Mouse (Mus musculus): Measurements from ENCODE around the gene Clstn1. TPM values are rescaled to one million over a fixed set of nuclear protein-coding genes. Genes with fewer than 3 reads are reported as not detected.

Gene Clstn1
- polyA plus RNA-seq, 1 experiment from 2014 or later: 38.9 TPM

GRCm38 (mm10) chr4:149634157-149634556 lies 47.9 kb downstream of the Clstn1 start:
- Histone ChIP-seq H3K36me3 (peaks cover 69% of the 10 kb centered on the region), H3K27me3 (replicated peaks) (no peaks in the 10 kb centered on the region), H3K4me3 (no peak overlapping the region), H3K9me3 (replicated peaks) (no peaks in the 10 kb centered on the region), H3K4me1 (replicated peaks) (no peaks in the 10 kb centered on the region), H3K27ac (ENCODE audit: poor library complexity, severe bottlenecking) (no peak overlapping the region), H3K4me2 (no peak overlapping the region), H3K9ac (no peak overlapping the region)
- no peak for ATAC-seq (ENCODE audit: insufficient number of reproducible peaks, low FRiP score)
- 88% methylated on average over 1 of the region's 1 CpGs for WGBS

GRCm38 (mm10) chr4:149634966-149635365 lies 48.7 kb downstream of the Clstn1 start:
- 83% methylated on average over 11 of the region's 11 CpGs for whole genome bisulfite sequencing
- Histone ChIP-seq H3K9me3 (replicated peaks) (no peaks in the 10 kb centered on the region), H3K4me1 (replicated peaks) (no peaks in the 10 kb centered on the region), H3K36me3 (peaks cover 67% of the 10 kb centered on the region), H3K27ac (ENCODE audit: poor library complexity, severe bottlenecking) (no peak overlapping the region), H3K4me2 (no peak overlapping the region), H3K9ac (no peak overlapping the region), H3K4me3 (no peak overlapping the region), H3K27me3 (replicated peaks) (no peaks in the 10 kb centered on the region)
- ATAC-seq (ENCODE audit: insufficient number of reproducible peaks, low FRiP score): no peak

GRCm38 (mm10) chr4:149635915-149636415 lies 49.7 kb downstream of the Clstn1 start:
- H3K36me3 ChIP-seq: peaks cover 71% of the 10 kb centered on the region

GRCm38 (mm10) chr4:149637942-149638341 lies 51.7 kb downstream of the Clstn1 start:
- no peak overlapping the region for H3K9ac ChIP-seq
- H3K9me3 ChIP-seq (replicated peaks): no peaks in the 10 kb centered on the region
- no peak for ATAC-seq (ENCODE audit: insufficient number of reproducible peaks, low FRiP score)
- 82% methylated on average over 7 of the region's 7 CpGs for WGBS
- no peak overlapping the region for H3K27ac ChIP-seq (ENCODE audit: poor library complexity, severe bottlenecking)
- no peaks in the 10 kb centered on the region for H3K27me3 ChIP-seq (replicated peaks)
- no peaks in the 10 kb centered on the region for H3K4me1 ChIP-seq (replicated peaks)
- no peak overlapping the region for H3K4me2 ChIP-seq
- peaks cover 75% of the 10 kb centered on the region for H3K36me3 ChIP-seq
- H3K4me3 ChIP-seq: no peak overlapping the region

More at GRCm38 (mm10) chr4:149635915-149636415, 49.7 kb downstream of the Clstn1 start:
- no peaks in the 10 kb centered on the region for H3K4me1 ChIP-seq (replicated peaks)
- 84% methylated on average over 8 of the region's 8 CpGs for WGBS
- no peak for ATAC-seq (ENCODE audit: insufficient number of reproducible peaks, low FRiP score)
- H3K9ac ChIP-seq: no peak overlapping the region
- H3K27me3 ChIP-seq (replicated peaks): no peaks in the 10 kb centered on the region
- H3K9me3 ChIP-seq (replicated peaks): no peaks in the 10 kb centered on the region
- H3K4me3 ChIP-seq: no peak overlapping the region
- no peak overlapping the region for H3K27ac ChIP-seq (ENCODE audit: poor library complexity, severe bottlenecking)
- no peak overlapping the region for H3K4me2 ChIP-seq

GRCm38 (mm10) chr4:149640831-149641230 lies 54.6 kb downstream of the Clstn1 start:
- Histone ChIP-seq H3K36me3 (peaks cover 75% of the 10 kb centered on the region), H3K4me2 (no peak overlapping the region), H3K4me1 (replicated peaks) (no peaks in the 10 kb centered on the region), H3K27me3 (replicated peaks) (no peaks in the 10 kb centered on the region), H3K4me3 (no peak overlapping the region), H3K9ac (no peak overlapping the region), H3K9me3 (replicated peaks) (no peaks in the 10 kb centered on the region), H3K27ac (ENCODE audit: poor library complexity, severe bottlenecking) (no peak overlapping the region)
- 74% methylated on average over 9 of the region's 9 CpGs for WGBS
- no peak for ATAC-seq (ENCODE audit: insufficient number of reproducible peaks, low FRiP score)

GRCm38 (mm10) chr4:149641400-149641799 lies 55.1 kb downstream of the Clstn1 start:
- H3K4me3 ChIP-seq: no peak overlapping the region
- WGBS: 73% methylated on average over 8 of the region's 8 CpGs
- H3K36me3 ChIP-seq: peaks cover 78% of the 10 kb centered on the region
- H3K4me1 ChIP-seq (replicated peaks): no peaks in the 10 kb centered on the region
- no peak overlapping the region for H3K9ac ChIP-seq
- H3K9me3 ChIP-seq (replicated peaks): no peaks in the 10 kb centered on the region
- no peak overlapping the region for H3K4me2 ChIP-seq
- no peak overlapping the region for H3K27ac ChIP-seq (ENCODE audit: poor library complexity, severe bottlenecking)
- no peaks in the 10 kb centered on the region for H3K27me3 ChIP-seq (replicated peaks)
- ATAC-seq (ENCODE audit: insufficient number of reproducible peaks, low FRiP score): no peak

GRCm38 (mm10) chr4:149641956-149642355 lies 55.7 kb downstream of the Clstn1 start:
- Histone ChIP-seq H3K36me3 (peaks cover 79% of the 10 kb centered on the region), H3K9me3 (replicated peaks) (no peaks in the 10 kb centered on the region), H3K4me3 (no peak overlapping the region), H3K4me2 (no peak overlapping the region), H3K27me3 (replicated peaks) (no peaks in the 10 kb centered on the region), H3K9ac (no peak overlapping the region), H3K27ac (ENCODE audit: poor library complexity, severe bottlenecking) (no peak overlapping the region), H3K4me1 (replicated peaks) (no peaks in the 10 kb centered on the region)
- no peak for ATAC-seq (ENCODE audit: insufficient number of reproducible peaks, low FRiP score)
- WGBS: 81% methylated on average over 5 of the region's 5 CpGs

GRCm38 (mm10) chr4:149645761-149646160 lies 59.5 kb downstream of the Clstn1 start:
- Histone ChIP-seq H3K27ac (ENCODE audit: poor library complexity, severe bottlenecking) (no peak overlapping the region), H3K4me2 (no peak overlapping the region), H3K9ac (no peak overlapping the region), H3K9me3 (replicated peaks) (no peaks in the 10 kb centered on the region), H3K36me3 (peaks cover 80% of the 10 kb centered on the region), H3K4me3 (no peak overlapping the region), H3K4me1 (replicated peaks) (0 out of 2 replicates have a peak, but pooled peaks cover 3% of the 10 kb centered on the region), H3K27me3 (replicated peaks) (no peaks in the 10 kb centered on the region)
- 83% methylated on average over 9 of the region's 9 CpGs for WGBS
- ATAC-seq (ENCODE audit: insufficient number of reproducible peaks, low FRiP score): no peak

GRCm38 (mm10) chr4:149648031-149648805 lies 62.0 kb downstream of the Clstn1 start:
- Histone ChIP-seq H3K4me2 (no peak overlapping the region), H3K36me3 (peaks cover 74% of the 10 kb centered on the region), H3K9me3 (replicated peaks) (no peaks in the 10 kb centered on the region), H3K27me3 (replicated peaks) (no peaks in the 10 kb centered on the region), H3K4me3 (no peak overlapping the region), H3K9ac (no peak overlapping the region), H3K4me1 (replicated peaks) (0 out of 2 replicates have a peak, but pooled peaks cover 3% of the 10 kb centered on the region), H3K27ac (ENCODE audit: poor library complexity, severe bottlenecking) (no peak overlapping the region)
- ATAC-seq (ENCODE audit: insufficient number of reproducible peaks, low FRiP score): no peak; the same call in 1 of the 2 replicates
- WGBS: 77% methylated on average over 20 of the region's 20 CpGs

- H3K4me1 ChIP-seq (replicated peaks): 0 out of 2 replicates have a peak, but pooled peaks cover 3% of the 10 kb centered on the region
- peaks cover 71% of the 10 kb centered on the region for H3K36me3 ChIP-seq
- no peak overlapping the region for H3K9ac ChIP-seq
- H3K4me3 ChIP-seq: no peak overlapping the region
- H3K9me3 ChIP-seq (replicated peaks): no peaks in the 10 kb centered on the region
- WGBS: 67% methylated on average over 24 of the region's 24 CpGs
- H3K27me3 ChIP-seq (replicated peaks): no peaks in the 10 kb centered on the region
- H3K4me2 ChIP-seq: no peak overlapping the region
- ATAC-seq (ENCODE audit: insufficient number of reproducible peaks, low FRiP score): no peak
- H3K27ac ChIP-seq (ENCODE audit: poor library complexity, severe bottlenecking): no peak overlapping the region
These were observed 64.4 kb downstream of the Clstn1 start for GRCm38 (mm10) chr4:149650493-149651193.

- Histone ChIP-seq H3K9ac (no peak overlapping the region), H3K4me1 (replicated peaks) (0 out of 2 replicates have a peak, but pooled peaks cover under 1% of the 10 kb centered on the region), H3K27ac (ENCODE audit: poor library complexity, severe bottlenecking) (no peak overlapping the region), H3K4me2 (no peak overlapping the region), H3K27me3 (replicated peaks) (no peaks in the 10 kb centered on the region), H3K9me3 (replicated peaks) (no peaks in the 10 kb centered on the region), H3K36me3 (peaks cover 37% of the 10 kb centered on the region), H3K4me3 (no peak overlapping the region)
- 83% methylated on average over 4 of the region's 4 CpGs for WGBS
- no peak for ATAC-seq (ENCODE audit: insufficient number of reproducible peaks, low FRiP score)
These were observed 68.0 kb downstream of the Clstn1 start for GRCm38 (mm10) chr4:149654232-149654631.

All from heart, embryonic 12.5 days (tissue).